Mouse (Mus musculus) limb, embryonic 10.5 days (tissue): ENCODE data around the gene Klre1. TPM values are rescaled to one million over a fixed set of nuclear protein-coding genes. Genes with fewer than 3 reads are reported as not detected.
"Not testable (repeated sequence)": the region's sequence is repeated elsewhere in the genome, so short reads cannot be mapped to it uniquely, and the experiment has no call there.

Experiments
- DNase-seq: peaks from one replicate; pipeline ENCODE4 v3.0.0-alpha.2; 2017; ENCODE audit warnings: low spot score
- H3K27ac ChIP-seq: fragments of 300-500 bp; sonication (generic); 2 replicates; pipeline ENCODE4 v1.5.1; 2016; ENCODE audit warnings: mild to moderate bottlenecking
- H3K27me3 ChIP-seq: fragments of 300-500 bp; sonication (generic); 2 replicates; pipeline ENCODE4 v1.6.1; 2016; ENCODE audit warnings: low read depth, mild to moderate bottlenecking; ENCODE audit not compliant: poor library complexity, severe bottlenecking
- H3K36me3 ChIP-seq: fragments of 300-500 bp; sonication (generic); 2 replicates; pipeline ENCODE4 v1.6.1; 2016; ENCODE audit warnings: mild to moderate bottlenecking, moderate library complexity
- H3K4me1 ChIP-seq: fragments of 300-500 bp; sonication (generic); 2 replicates; pipeline ENCODE4 v1.6.1; 2016
- H3K4me3 ChIP-seq: fragments of 300-500 bp; sonication (generic); 2 replicates; pipeline ENCODE4 v1.5.1; 2016; ENCODE audit warnings: mild to moderate bottlenecking, moderate library complexity
- H3K9me3 ChIP-seq: fragments of 300-500 bp; sonication (generic); replicated peaks from 2 replicates; pipeline ENCODE4 v1.6.1; 2016; ENCODE audit warnings: mild to moderate bottlenecking
- WGBS: fragments of 180-500 bp; shearing (Covaris S2); methylation state at CpG from one replicate; pipeline ENCODE4 v1.1.7; 2016; 5-methylcytosine and 5-hydroxymethylcytosine counted together
- polyA plus RNA-seq: library from polyadenylated mRNA; unstranded; fragments of >200 nt; fragmentation: Nextera tagmentation; extraction: Ambion mirVana; gene quantifications from 2 replicates; pipeline ENCODE4 v1.2.1, GENCODE M21; 2016

The Klre1 gene
- polyA plus RNA-seq, 1 experiment from 2014 or later: not detected

GRCm38 (mm10) chr6:129631046-129631445, 53.3 kb downstream of the Klre1 start:
- not testable (repeated sequence) for H3K9me3 ChIP-seq, H3K36me3 ChIP-seq, DNase-seq, H3K4me1 ChIP-seq, H3K4me3 ChIP-seq, H3K27ac ChIP-seq, H3K27me3 ChIP-seq
- WGBS: 76% methylated on average over 2 of the region's 2 CpGs

Other genes with a start within 250 kb of the Klre1 start
- not detected in 2 replicates for gene 4922502D21Rik, start 246.1 kb upstream of the Klre1 start, polyA plus RNA-seq
- gene Clec12a, start 235.2 kb upstream of the Klre1 start, polyA plus RNA-seq: 0.11 and 0.51 TPM in 2 replicates
- gene Clec12b, start 192.0 kb upstream of the Klre1 start, polyA plus RNA-seq: not detected in 2 replicates
- 9.2 and 12.0 TPM in 2 replicates for gene Clec1b, start 180.6 kb upstream of the Klre1 start, polyA plus RNA-seq
- gene Clec9a, start 169.0 kb upstream of the Klre1 start, polyA plus RNA-seq: 0.20 and 0.21 TPM in 2 replicates
- 0.84 and 1.4 TPM in 2 replicates for gene Clec1a, start 125.9 kb upstream of the Klre1 start, polyA plus RNA-seq
- gene Olr1, start 70.7 kb upstream of the Klre1 start, polyA plus RNA-seq: 0.16 TPM in 1 of 2 replicates, not detected in the other
- gene Tmem52b, start 65.3 kb upstream of the Klre1 start, polyA plus RNA-seq: not detected in 2 replicates
- 34.2 and 35.7 TPM in 2 replicates for gene Gabarapl1, start 44.7 kb upstream of the Klre1 start, polyA plus RNA-seq
- not detected in 2 replicates for gene Klrd1, start 13.9 kb downstream of the Klre1 start, polyA plus RNA-seq
- not detected in 2 replicates for gene Klrk1, start 46.0 kb downstream of the Klre1 start, polyA plus RNA-seq
- not detected in 2 replicates for gene Klrc3, start 65.4 kb downstream of the Klre1 start, polyA plus RNA-seq
- not detected in 2 replicates for gene Klrc2, start 82.8 kb downstream of the Klre1 start, polyA plus RNA-seq
- not detected in 2 replicates for gene Klrc1, start 101.1 kb downstream of the Klre1 start, polyA plus RNA-seq
- not detected in 2 replicates for gene Klri1, start 139.2 kb downstream of the Klre1 start, polyA plus RNA-seq
- gene Klri2, start 162.6 kb downstream of the Klre1 start, polyA plus RNA-seq: not detected in 2 replicates
- not detected in 2 replicates for gene Gm156, start 206.4 kb downstream of the Klre1 start, polyA plus RNA-seq